Mouse (Mus musculus) neural tube, embryonic 10.5 days (tissue): ENCODE measurements around the gene Pou6f1.
A peak's percentile ranks its signal among the peaks of the same experiment; 100 is the strongest.
"Not testable (repeated sequence)": the region's sequence is repeated elsewhere in the genome, so short reads cannot be mapped to it uniquely, and the experiment has no call there.

ENCODE experiments used
- DNase-seq: peaks from one replicate; pipeline ENCODE4 v3.0.0-alpha.2; 2017; ENCODE audit warnings: low spot score; ENCODE audit errors: extremely low spot score

The Pou6f1 gene

GRCm38 (mm10) chr15:100621671-100622070 is 21.9 kb upstream of the Pou6f1 start:
- DNase-seq, result not testable (repeated sequence)

- no peak for DNase-seq
These were observed 19.4 kb upstream of the Pou6f1 start for GRCm38 (mm10) chr15:100619200-100619599.

GRCm38 (mm10) chr15:100616221-100616620 is 16.4 kb upstream of the Pou6f1 start:
- no peak for DNase-seq

GRCm38 (mm10) chr15:100615825-100616220 is 16.0 kb upstream of the Pou6f1 start:
- DNase-seq, result peak; percentile 87

GRCm38 (mm10) chr15:100614996-100615824 is 15.4 kb upstream of the Pou6f1 start, which contains the start of gene Dazap2:
Gene Dazap2, plus strand, starts transcription at chr15:100615349.
- peak; percentile 99 for DNase-seq

- DNase-seq, result no peak
These were observed 14.6 kb upstream of the Pou6f1 start for GRCm38 (mm10) chr15:100614218-100614995.

GRCm38 (mm10) chr15:100613584-100613983 is 13.8 kb upstream of the Pou6f1 start:
- DNase-seq, result peak; percentile 80

GRCm38 (mm10) chr15:100612432-100612831 is 12.6 kb upstream of the Pou6f1 start:
- no peak for DNase-seq

- DNase-seq, result no peak
These were observed 12.2 kb upstream of the Pou6f1 start for GRCm38 (mm10) chr15:100611951-100612350.

- DNase-seq, result not testable (repeated sequence)
These were observed 6.9 kb upstream of the Pou6f1 start for GRCm38 (mm10) chr15:100606677-100607076.

- no peak for DNase-seq
These were observed 1.9 kb upstream of the Pou6f1 start for GRCm38 (mm10) chr15:100601669-100602068.

- peak; percentile 28 for DNase-seq
These were observed 1.0 kb upstream of the Pou6f1 start for GRCm38 (mm10) chr15:100600696-100601272.

GRCm38 (mm10) chr15:100600047-100600695 is 387 bp upstream of the Pou6f1 start:
- peak; percentile 79 for DNase-seq

- DNase-seq, result no peak
These were observed 905 bp downstream of the Pou6f1 start for GRCm38 (mm10) chr15:100598883-100599275.

- DNase-seq, result no peak
These were observed 1.4 kb downstream of the Pou6f1 start for GRCm38 (mm10) chr15:100598287-100598882.

GRCm38 (mm10) chr15:100592817-100593216 is 7.0 kb downstream of the Pou6f1 start:
- DNase-seq, result no peak

- DNase-seq, result no peak
These were observed 9.3 kb downstream of the Pou6f1 start for GRCm38 (mm10) chr15:100590436-100590835.

- no peak for DNase-seq
These were observed 11.5 kb downstream of the Pou6f1 start for GRCm38 (mm10) chr15:100588297-100588696.

- DNase-seq, result no peak
These were observed 12.6 kb downstream of the Pou6f1 start for GRCm38 (mm10) chr15:100587166-100587565.

- DNase-seq, result no peak
These were observed 13.9 kb downstream of the Pou6f1 start for GRCm38 (mm10) chr15:100585931-100586330.

GRCm38 (mm10) chr15:100580108-100580507 is 19.7 kb downstream of the Pou6f1 start:
- no peak for DNase-seq
